Mouse (Mus musculus) mouse trophoblast stem cell (cell line): ENCODE results near the gene Calhm6.

Source experiments
- in situ Hi-C, 2 experiments: fragments of 300-500 bp; cut with MseI, MboI; formaldehyde crosslinking; loops; 2 replicates in 1 of 2; 3 replicates in 1 of 2; pipeline ENCODE4 v1.15.1; 2025

Gene Calhm6

DNA sequence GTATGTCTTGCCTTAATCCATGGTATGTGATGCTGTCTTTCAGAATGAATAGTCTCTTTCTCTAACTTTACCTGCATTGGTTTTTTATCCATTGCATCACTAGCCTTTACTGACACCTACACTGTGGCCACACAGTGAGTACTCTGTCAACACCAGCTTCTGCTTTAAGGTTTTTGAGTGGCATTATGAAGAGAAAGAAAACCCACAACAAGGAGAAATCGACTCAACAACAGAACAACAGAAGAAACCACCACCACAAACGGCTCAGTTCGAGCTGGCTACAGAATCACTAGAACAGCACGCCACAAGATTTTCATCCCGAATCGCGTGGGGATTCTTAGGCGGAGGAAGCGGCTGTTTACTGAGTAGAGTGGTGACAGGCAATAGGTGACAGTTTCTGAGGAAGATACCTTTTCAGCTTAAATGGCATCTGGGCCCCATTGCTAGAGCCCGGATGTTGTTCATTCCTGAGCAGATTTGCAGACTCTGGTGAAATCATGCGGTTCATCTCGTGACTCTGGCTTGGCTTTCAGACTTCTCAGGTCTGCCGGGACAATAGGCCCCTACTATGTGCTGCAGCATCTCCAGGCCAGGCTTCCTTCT lies 16.8 kb downstream of the Calhm6 start:
- in situ Hi-C loops, result no loop called here

GRCm38 (mm10) chr10:34096418-34096883 lies 31.3 kb downstream of the Calhm6 start, which contains the start of gene Calhm5:
Calhm5 (minus strand) TSS chr10:34096519.
- in situ Hi-C loops, result loop anchor here in 1 of 2 experiments (10.0 kb wide), 1 partner anchor 62 kb away; the partner anchor contains the start of gene Trappc3l

GRCm38 (mm10) chr10:34095964-34096363 lies 31.8 kb downstream of the Calhm6 start:
- in situ Hi-C loops, result loop anchor here in 1 of 2 experiments (10.0 kb wide), 1 partner anchor 61 kb away; the partner anchor contains the start of gene Trappc3l

- in situ Hi-C loops, result loop anchor here in 1 of 2 experiments (10.0 kb wide), 1 partner anchor 60 kb away; the partner anchor contains the start of gene Trappc3l
Observed at GRCm38 (mm10) chr10:34095147-34095546, 32.6 kb downstream of the Calhm6 start.

- in situ Hi-C loops, result loop anchor here in 1 of 2 experiments (10.0 kb wide), 1 partner anchor 57 kb away; the partner anchor contains the start of gene Trappc3l
Observed at GRCm38 (mm10) chr10:34091888-34092287, 35.9 kb downstream of the Calhm6 start.

DNA sequence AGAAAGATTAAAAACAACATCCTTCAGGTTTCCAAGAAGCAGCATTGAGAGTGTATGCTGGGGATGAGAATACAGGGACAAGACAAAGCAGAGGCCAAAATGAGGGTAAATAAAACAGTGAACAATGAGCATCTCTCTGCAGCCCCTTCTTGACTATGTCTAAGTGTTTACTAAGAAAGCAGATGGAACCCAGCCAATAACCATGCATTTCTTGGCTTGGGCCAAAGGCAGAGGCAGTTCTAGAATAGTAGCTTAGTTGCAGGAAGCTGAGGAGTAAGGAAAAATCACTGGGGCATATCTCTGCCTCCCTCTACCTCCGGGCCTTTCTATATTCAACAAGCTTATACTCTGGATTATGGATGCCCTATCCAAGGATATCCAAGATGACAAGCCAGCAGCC lies 37.3 kb downstream of the Calhm6 start:
- in situ Hi-C loops, result loop anchor here in 1 of 2 experiments (10.0 kb wide), 1 partner anchor 56 kb away; the partner anchor contains the start of gene Trappc3l

GRCm38 (mm10) chr10:34089517-34089916 lies 38.3 kb downstream of the Calhm6 start:
- in situ Hi-C loops, result no loop called here

GRCm38 (mm10) chr10:34088515-34088914 lies 39.3 kb downstream of the Calhm6 start:
- in situ Hi-C loops, result no loop called here

GRCm38 (mm10) chr10:34086514-34086913 lies 41.3 kb downstream of the Calhm6 start:
- in situ Hi-C loops, result no loop called here
